Mouse (Mus musculus): Measurements from ENCODE around the gene Qpctl. TPM values are rescaled to one million over a fixed set of nuclear protein-coding genes. Genes with fewer than 3 reads are reported as not detected.

The Qpctl gene
- total RNA-seq (2023; ENCODE audit: inconsistent age) = 10.1 to 12.4 TPM (median 10.5 TPM) in 4 replicates

GRCm38 (mm10) chr7:19148875-19149541 is at the start of gene Qpctl:
Gene Qpctl (minus strand): TSS chr7:19149291.

GRCm38 (mm10) chr7:19175708-19176515 is 26.8 kb upstream of the Qpctl start, which contains the start of gene Eml2:
Gene Eml2 (plus strand): TSS chr7:19176421.

GRCm38 (mm10) chr7:19165656-19166423 is 16.7 kb upstream of the Qpctl start, which contains the start of gene Gipr:
Gene Gipr (minus strand): TSS chr7:19166127.

GRCm38 (mm10) chr7:19149626-19150025 is 535 bp upstream of the Qpctl start, which contains the start of gene Snrpd2:
Gene Snrpd2 (plus strand): TSS chr7:19149722.

GRCm38 (mm10) chr7:19119631-19120429 is 29.3 kb downstream of the Qpctl start, which contains the start of gene Fbxo46:
Gene Fbxo46 (plus strand): TSS chr7:19119859.

GRCm38 (mm10) chr7:19118028-19118771 is 30.9 kb downstream of the Qpctl start, which contains the start of gene Gm4969:
Gene Gm4969 (minus strand): TSS chr7:19118368.

GRCm38 (mm10) chr7:19094471-19094825 is 54.6 kb downstream of the Qpctl start, which contains the start of gene Six5:
Gene Six5 (plus strand): TSS chr7:19094594.

Other genes with a start within 250 kb of the Qpctl start
- gene Ccdc61, start 238.9 kb downstream of the Qpctl start, total RNA-seq (2023; ENCODE audit: inconsistent age) = 17.6 to 25.4 TPM (median 23.2 TPM) in 4 replicates
- gene Nova2, start 223.4 kb downstream of the Qpctl start, total RNA-seq (2023; ENCODE audit: inconsistent age) = not detected in 4 replicates
- gene Nanos2, start 161.9 kb downstream of the Qpctl start, total RNA-seq (2023; ENCODE audit: inconsistent age) = not detected in 4 replicates
- gene Mypop, start 158.0 kb downstream of the Qpctl start, total RNA-seq (2023; ENCODE audit: inconsistent age) = 1.2 to 2.0 TPM (median 1.5 TPM) in 4 replicates
- 28.5 to 35.3 TPM (median 33.8 TPM) in 4 replicates for gene Irf2bp1, start 145.2 kb downstream of the Qpctl start, total RNA-seq (2023; ENCODE audit: inconsistent age)
- gene Foxa3, start 125.8 kb downstream of the Qpctl start, total RNA-seq (2023; ENCODE audit: inconsistent age) = not detected in 4 replicates
- 99.2 to 117 TPM (median 107 TPM) in 4 replicates for gene Sympk, start 124.9 kb downstream of the Qpctl start, total RNA-seq (2023; ENCODE audit: inconsistent age)
- gene Rsph6a, start 94.6 kb downstream of the Qpctl start, total RNA-seq (2023; ENCODE audit: inconsistent age) = 1.00 TPM in 1 of 4 replicates, not detected in the others
- gene Dmwd, start 73.1 kb downstream of the Qpctl start, total RNA-seq (2023; ENCODE audit: inconsistent age) = 19.7 to 23.8 TPM (median 21.4 TPM) in 4 replicates
- gene Dmpk, start 65.4 kb downstream of the Qpctl start, total RNA-seq (2023; ENCODE audit: inconsistent age) = 15.9 to 23.2 TPM (median 19.0 TPM) in 4 replicates
- 0.21 to 0.51 TPM (median 0.34 TPM) in 4 replicates for gene Six5, start 54.7 kb downstream of the Qpctl start, total RNA-seq (2023; ENCODE audit: inconsistent age)
- 0.12 TPM in 1 of 4 replicates, not detected in the others for gene Gm4969, start 30.9 kb downstream of the Qpctl start, total RNA-seq (2023; ENCODE audit: inconsistent age)
- gene Fbxo46, start 29.4 kb downstream of the Qpctl start, total RNA-seq (2023; ENCODE audit: inconsistent age) = 25.7 to 28.5 TPM (median 26.6 TPM) in 4 replicates
- 91.1 to 103 TPM (median 97.6 TPM) in 4 replicates for gene Snrpd2, start 431 bp upstream of the Qpctl start, total RNA-seq (2023; ENCODE audit: inconsistent age)
- not detected in 4 replicates for gene Gipr, start 16.8 kb upstream of the Qpctl start, total RNA-seq (2023; ENCODE audit: inconsistent age)
- gene Eml2, start 27.1 kb upstream of the Qpctl start, total RNA-seq (2023; ENCODE audit: inconsistent age) = 20.8 to 29.3 TPM (median 27.0 TPM) in 4 replicates
- 0.16 TPM in 1 of 4 replicates, not detected in the others for gene Gpr4, start 63.2 kb upstream of the Qpctl start, total RNA-seq (2023; ENCODE audit: inconsistent age)
- 46.7 to 54.6 TPM (median 48.7 TPM) in 4 replicates for gene Opa3, start 79.0 kb upstream of the Qpctl start, total RNA-seq (2023; ENCODE audit: inconsistent age)
- gene Vasp, start 122.5 kb upstream of the Qpctl start, total RNA-seq (2023; ENCODE audit: inconsistent age) = 349 to 378 TPM (median 355 TPM) in 4 replicates
- gene Ppm1n, start 130.8 kb upstream of the Qpctl start, total RNA-seq (2023; ENCODE audit: inconsistent age) = 0.64 TPM in 1 of 4 replicates, not detected in the others
- gene Rtn2, start 133.3 kb upstream of the Qpctl start, total RNA-seq (2023; ENCODE audit: inconsistent age) = 0.24 TPM in 1 of 4 replicates, not detected in the others
- gene Fosb, start 160.8 kb upstream of the Qpctl start, total RNA-seq (2023; ENCODE audit: inconsistent age) = 2,334 to 3,047 TPM (median 2,835 TPM) in 4 replicates
- gene Ercc1, start 195.5 kb upstream of the Qpctl start, total RNA-seq (2023; ENCODE audit: inconsistent age) = 66.5 to 73.8 TPM (median 68.8 TPM) in 4 replicates
- gene Cd3eap, start 210.2 kb upstream of the Qpctl start, total RNA-seq (2023; ENCODE audit: inconsistent age) = 6.2 to 8.3 TPM (median 7.5 TPM) in 4 replicates
- gene Ppp1r13l, start 210.5 kb upstream of the Qpctl start, total RNA-seq (2023; ENCODE audit: inconsistent age) = 0.54 to 2.1 TPM (median 0.86 TPM) in 4 replicates
- 66.6 to 74.4 TPM (median 69.9 TPM) in 4 replicates for gene Ercc2, start 232.7 kb upstream of the Qpctl start, total RNA-seq (2023; ENCODE audit: inconsistent age)

All from B cell, adult (primary cell).